In genomic region chr1:72718846-72719245, GRCm38 (mm10) we compare ENCODE assay signal across 8 mouse cellular contexts. TPM values are rescaled to one million over a fixed set of nuclear protein-coding genes. Genes with fewer than 3 reads are reported as not detected.
DNase-seq lines count a peak whose midpoint lies in the region.

No protein-coding gene starts in this region.

- intact Hi-C loops in heart, postnatal 10 days (cut with DNase I) = loop anchor here (1.0 to 5.0 kb wide), 3 partner anchors 136 to 558 kb away; no protein-coding TSS in a partner anchor

- peak; percentile 68 to 70 for DNase-seq in cerebellum, adult 18-20 months
- no peak for DNase-seq in cerebellum, adult 11-12 months
- DNase-seq in T-cell, adult 2 months (ENCODE audit: low spot score) = peak; percentile 31
- peak; percentile 89 for DNase-seq in embryo, embryonic 10.5 days (ENCODE audit: low spot score)
- peak; percentile 54 to 74 for DNase-seq in heart, postnatal 10 days
- DNase-seq in layer of hippocampus, adult 18-20 months (ENCODE audit: low spot score in 2 of 2) = peak; percentile 19 to 70
- peak; percentile 64 for DNase-seq in lung, postnatal 10 days
- peak; percentile 44 for DNase-seq in skeletal muscle tissue, adult 2 months (ENCODE audit: low read depth, low spot score)

RNA-seq across cellular contexts. Expression of gene Rpl37a, which starts 7.8 kb away (rescaled TPM):
- 100 to 1,000 TPM; 828 to 840 TPM for total RNA-seq in heart, postnatal 10 days (2021)
- total RNA-seq in layer of hippocampus, adult 18-20 months (2021) = 100 to 1,000 TPM; 616 to 669 TPM

RNA-seq across cellular contexts. Expression of gene Ankar, which starts 18.5 kb away (rescaled TPM):
- total RNA-seq in heart, postnatal 10 days (2021) = not detected
- total RNA-seq in layer of hippocampus, adult 18-20 months (2021) = not detected
